Mouse (Mus musculus) midbrain, embryonic 14.5 days (tissue): ENCODE measurements around the gene Tbl1x. TPM values are rescaled to one million over a fixed set of nuclear protein-coding genes. Genes with fewer than 3 reads are reported as not detected.
A peak's percentile ranks its signal among the peaks of the same experiment; 100 is the strongest.

Source experiments
- ATAC-seq: fragments of 200-750 bp; cut with Nextera tagmentation; 2 replicates; pipeline ENCODE4 v1.8.0; 2017; ENCODE audit warnings: moderate number of reproducible peaks, moderate library complexity; ENCODE audit not compliant: low FRiP score, low TSS enrichment
- DNase-seq: peaks from one replicate; pipeline ENCODE4 v3.0.0-alpha.2; 2015
- H3K27ac ChIP-seq: fragments of 300-500 bp; sonication (generic); replicated peaks from 2 replicates; pipeline ENCODE4 v1.5.1; 2014; ENCODE audit warnings: mild to moderate bottlenecking, low read depth, low read length, moderate library complexity
- H3K27me3 ChIP-seq: fragments of 300-500 bp; sonication (generic); 2 replicates; pipeline ENCODE4 v1.6.1; 2014; ENCODE audit warnings: low read length, control low read depth, mixed read lengths; ENCODE audit not compliant: control insufficient read depth, insufficient read depth
- H3K36me3 ChIP-seq: fragments of 300-500 bp; sonication (generic); 2 replicates; pipeline ENCODE4 v1.6.1; 2014; ENCODE audit warnings: low read length, control low read depth; ENCODE audit not compliant: control insufficient read depth, insufficient read depth
- H3K4me1 ChIP-seq: fragments of 300-500 bp; sonication (generic); 2 replicates; pipeline ENCODE4 v1.6.1; 2014; ENCODE audit warnings: mild to moderate bottlenecking, antibody characterized with exemption, low read length, control low read depth; ENCODE audit not compliant: control insufficient read depth, insufficient read depth
- H3K4me2 ChIP-seq: fragments of 300-500 bp; sonication (generic); 2 replicates; pipeline ENCODE4 v1.6.1; 2014; ENCODE audit warnings: mild to moderate bottlenecking, low read length, moderate library complexity
- H3K4me3 ChIP-seq: fragments of 300-500 bp; sonication (generic); replicated peaks from 2 replicates; pipeline ENCODE4 v1.5.1; 2014; ENCODE audit warnings: low read depth, low read length
- H3K9ac ChIP-seq: fragments of 300-500 bp; sonication (generic); replicated peaks from 2 replicates; pipeline ENCODE4 v1.6.1; 2014; ENCODE audit warnings: mild to moderate bottlenecking, low read length, moderate library complexity
- H3K9me3 ChIP-seq: fragments of 300-500 bp; sonication (generic); 2 replicates; pipeline ENCODE4 v1.6.1; 2016; ENCODE audit warnings: low read length, control low read depth, mixed read lengths; ENCODE audit not compliant: control insufficient read depth
- WGBS: fragments of 180-500 bp; shearing (Covaris S2); extraction: QIAGEN DNeasy Blood & Tissue Kit; methylation state at CpG from one replicate; pipeline ENCODE4 v1.1.7; 2014; 5-methylcytosine and 5-hydroxymethylcytosine counted together
- polyA plus RNA-seq: library from polyadenylated mRNA; unstranded; fragments of >200 nt; fragmentation: Nextera tagmentation; extraction: Ambion mirVana; gene quantifications from 2 replicates; pipeline ENCODE4 v1.2.1, GENCODE M21; 2014

Gene Tbl1x
- polyA plus RNA-seq, 1 experiment from 2014 or later, result 54.1 TPM

GRCm38 (mm10) chrX:77550388-77550787 lies 39.6 kb downstream of the Tbl1x start:
- Histone ChIP-seq H3K9me3 (no peaks in the 10 kb centered on the region), H3K4me1 (no peaks in the 10 kb centered on the region), H3K4me3 (no peak overlapping the region), H3K27me3 (no peaks in the 10 kb centered on the region), H3K4me2 (no peak overlapping the region), H3K36me3 (no peaks in the 10 kb centered on the region), H3K27ac (no peak overlapping the region), H3K9ac (no peak overlapping the region)
- DNase-seq (no peak), ATAC-seq (no peak)

- Histone ChIP-seq H3K4me2 (no peak overlapping the region), H3K27ac (no peak overlapping the region), H3K27me3 (no peaks in the 10 kb centered on the region), H3K9ac (no peak overlapping the region), H3K4me3 (no peak overlapping the region), H3K4me1 (no peaks in the 10 kb centered on the region), H3K36me3 (no peaks in the 10 kb centered on the region), H3K9me3 (no peaks in the 10 kb centered on the region)
- DNase-seq (no peak), ATAC-seq (no peak)
These were observed 40.5 kb downstream of the Tbl1x start for GRCm38 (mm10) chrX:77551306-77551705.

GRCm38 (mm10) chrX:77552088-77552487 lies 41.3 kb downstream of the Tbl1x start:
- ATAC-seq (no peak), DNase-seq (no peak)
- H3K27me3 ChIP-seq, result no peaks in the 10 kb centered on the region
- WGBS, result 84% methylated on average over 3 of the region's 3 CpGs
- no peak overlapping the region for H3K9ac ChIP-seq
- no peaks in the 10 kb centered on the region for H3K4me1 ChIP-seq
- no peak overlapping the region for H3K4me2 ChIP-seq
- H3K4me3 ChIP-seq, result no peak overlapping the region
- no peaks in the 10 kb centered on the region for H3K9me3 ChIP-seq
- no peaks in the 10 kb centered on the region for H3K36me3 ChIP-seq
- no peak overlapping the region for H3K27ac ChIP-seq

- Histone ChIP-seq H3K27me3 (no peaks in the 10 kb centered on the region), H3K9ac (no peak overlapping the region), H3K27ac (no peak overlapping the region), H3K9me3 (no peaks in the 10 kb centered on the region), H3K4me2 (no peak overlapping the region), H3K4me3 (no peak overlapping the region), H3K36me3 (no peaks in the 10 kb centered on the region), H3K4me1 (no peaks in the 10 kb centered on the region)
- DNase-seq, result no peak
- WGBS, result 58% methylated on average over 1 of the region's 1 CpGs
- ATAC-seq, result no peak
These were observed 45.2 kb downstream of the Tbl1x start for GRCm38 (mm10) chrX:77555985-77556384.

GRCm38 (mm10) chrX:77559199-77559881 lies 48.5 kb downstream of the Tbl1x start:
- Histone ChIP-seq H3K27me3 (no peaks in the 10 kb centered on the region), H3K4me2 (no peak overlapping the region), H3K9ac (no peak overlapping the region), H3K36me3 (no peaks in the 10 kb centered on the region), H3K4me3 (no peak overlapping the region), H3K27ac (no peak overlapping the region), H3K9me3 (no peaks in the 10 kb centered on the region), H3K4me1 (no peaks in the 10 kb centered on the region)
- no peak for ATAC-seq
- no peak for DNase-seq

- no peak overlapping the region for H3K4me3 ChIP-seq
- no peaks in the 10 kb centered on the region for H3K9me3 ChIP-seq
- H3K4me2 ChIP-seq, result no peak overlapping the region
- no peaks in the 10 kb centered on the region for H3K27me3 ChIP-seq
- DNase-seq (no peak), ATAC-seq (no peak)
- no peaks in the 10 kb centered on the region for H3K4me1 ChIP-seq
- H3K27ac ChIP-seq, result no peak overlapping the region
- H3K9ac ChIP-seq, result no peak overlapping the region
- 83% methylated on average over 2 of the region's 2 CpGs for WGBS
- no peaks in the 10 kb centered on the region for H3K36me3 ChIP-seq
These were observed 52.8 kb downstream of the Tbl1x start for GRCm38 (mm10) chrX:77563616-77564015.

GRCm38 (mm10) chrX:77566739-77567138 lies 55.9 kb downstream of the Tbl1x start:
- DNase-seq, result no peak
- 88% methylated on average over 1 of the region's 1 CpGs for WGBS

GRCm38 (mm10) chrX:77568013-77568412 lies 57.2 kb downstream of the Tbl1x start:
- ATAC-seq, result no peak
- WGBS, result 10% methylated on average over 2 of the region's 2 CpGs

More at GRCm38 (mm10) chrX:77566739-77567138, 55.9 kb downstream of the Tbl1x start:
- H3K4me2 ChIP-seq, result no peak overlapping the region
- H3K36me3 ChIP-seq, result no peaks in the 10 kb centered on the region
- no peaks in the 10 kb centered on the region for H3K9me3 ChIP-seq
- H3K9ac ChIP-seq, result no peak overlapping the region
- no peak overlapping the region for H3K4me3 ChIP-seq
- H3K27ac ChIP-seq, result no peak overlapping the region
- no peaks in the 10 kb centered on the region for H3K27me3 ChIP-seq
- ATAC-seq, result no peak
- H3K4me1 ChIP-seq, result no peaks in the 10 kb centered on the region

GRCm38 (mm10) chrX:77573743-77574142 lies 62.9 kb downstream of the Tbl1x start:
- DNase-seq (peak; percentile 4), ATAC-seq (no peak)
- Histone ChIP-seq H3K4me1 (no peaks in the 10 kb centered on the region), H3K27me3 (no peaks in the 10 kb centered on the region), H3K27ac (no peak overlapping the region), H3K4me2 (no peak overlapping the region), H3K9me3 (no peaks in the 10 kb centered on the region), H3K36me3 (no peaks in the 10 kb centered on the region), H3K4me3 (no peak overlapping the region), H3K9ac (no peak overlapping the region)
- WGBS, result 85% methylated on average over 1 of the region's 1 CpGs

More at GRCm38 (mm10) chrX:77568013-77568412, 57.2 kb downstream of the Tbl1x start:
- Histone ChIP-seq H3K27me3 (no peaks in the 10 kb centered on the region), H3K27ac (no peak overlapping the region), H3K36me3 (no peaks in the 10 kb centered on the region), H3K4me2 (no peak overlapping the region), H3K9me3 (no peaks in the 10 kb centered on the region), H3K4me1 (no peaks in the 10 kb centered on the region), H3K9ac (no peak overlapping the region), H3K4me3 (no peak overlapping the region)
- DNase-seq, result no peak
